Mouse (Mus musculus): ENCODE measurements around the gene Arhgef26.

- no peak for TF ChIP-seq CTCF (IDR thresholded peaks at IDR 0.05; ENCODE audit: low read depth, low read length)
- TF ChIP-seq POLR2A (IDR thresholded peaks at IDR 0.05; ENCODE audit: extremely low read depth, insufficient read depth, low read length): no peak
These were observed 97.8 kb downstream of the Arhgef26 start for GRCm38 (mm10) chr3:62435923-62436322.

All from liver, adult 2 months (tissue).